Mouse (Mus musculus) monocyte, adult 5-6 weeks (primary cell): ENCODE measurements around the gene Gm16485. TPM values are rescaled to one million over a fixed set of nuclear protein-coding genes. Genes with fewer than 3 reads are reported as not detected.

ENCODE experiments used
- ATAC-seq: fragments of 153-309, 156-312 bp; replicated peaks from 2 replicates; pipeline ENCODE4 v1.8.0; 2017; ENCODE audit warnings: mild to moderate bottlenecking; ENCODE audit not compliant: low TSS enrichment, insufficient number of reproducible peaks, severe bottlenecking, poor library complexity, low FRiP score
- total RNA-seq: library from RNA; stranded (forward); fragments of 200-1000, 200-491, 200-594 nt; gene quantifications from 3 replicates; pipeline ENCODE4 v1.2.3, GENCODE M21; 2017

Gm16485 gene
- total RNA-seq = not detected in 3 replicates

DNA sequence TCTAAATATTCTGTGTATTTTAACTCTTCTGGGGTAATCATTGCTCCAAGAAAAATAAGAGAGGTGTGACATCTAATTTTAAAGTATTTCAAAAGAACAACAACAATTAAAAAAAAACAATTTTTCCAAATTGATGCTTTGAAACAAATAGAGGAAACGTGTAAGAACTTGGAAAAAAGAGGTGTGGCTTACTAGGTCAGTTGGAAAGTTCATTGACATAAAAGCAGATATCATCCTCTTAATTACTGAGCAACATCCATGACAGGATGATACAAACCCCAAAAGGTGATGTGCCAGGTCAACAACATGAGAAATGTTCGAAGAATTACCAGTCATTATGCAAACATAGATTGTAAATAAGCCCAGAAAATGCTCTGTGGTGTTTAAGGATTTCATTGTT is at the start of gene Gm16485:
Gm16485 (plus strand) TSS at position 301 of the 400 bp plus-strand sequence.
- no peak for ATAC-seq

GRCm38 (mm10) chr9:8927561-8927960 is 44.0 kb upstream of the Gm16485 start:
- no peak for ATAC-seq

DNA sequence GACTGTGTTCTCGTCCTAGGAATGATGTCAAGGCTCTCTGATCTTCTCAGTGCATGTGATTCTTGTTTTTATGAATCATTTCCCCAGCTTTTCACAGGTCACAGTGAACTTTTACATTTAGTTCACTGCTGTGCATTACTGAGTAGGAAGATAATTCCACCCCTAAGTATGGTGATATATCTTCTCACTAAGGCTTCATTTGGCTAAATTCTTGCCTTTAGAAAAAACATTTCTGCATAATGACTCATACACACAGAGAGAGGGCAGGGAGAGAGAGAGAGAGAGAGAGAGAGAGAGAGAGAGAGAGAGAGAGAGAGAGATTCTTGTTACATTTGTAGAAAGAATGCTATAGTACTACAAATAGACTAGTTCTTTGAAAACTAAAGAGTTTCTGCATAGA is 33.8 kb upstream of the Gm16485 start:
- ATAC-seq = no peak

DNA sequence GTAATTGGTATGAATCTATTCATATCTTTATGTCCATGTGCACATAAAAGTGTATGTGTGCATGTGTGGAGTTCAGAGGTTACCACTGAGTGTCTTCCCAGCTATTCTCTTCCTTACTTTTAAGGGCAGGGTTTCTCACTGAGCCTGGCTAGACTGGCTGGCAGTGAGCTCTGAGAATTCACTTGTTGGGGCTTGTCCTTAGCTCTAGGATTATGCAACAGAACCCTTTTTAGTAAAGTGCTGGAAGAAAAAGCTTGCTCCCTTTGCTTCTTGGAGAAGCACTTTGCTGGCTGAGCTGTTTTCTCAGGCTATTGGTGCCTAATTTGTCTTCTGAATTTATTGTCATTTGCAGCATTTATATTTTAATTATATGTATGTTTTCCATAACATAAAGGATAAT is 18.3 kb upstream of the Gm16485 start:
- no peak for ATAC-seq

DNA sequence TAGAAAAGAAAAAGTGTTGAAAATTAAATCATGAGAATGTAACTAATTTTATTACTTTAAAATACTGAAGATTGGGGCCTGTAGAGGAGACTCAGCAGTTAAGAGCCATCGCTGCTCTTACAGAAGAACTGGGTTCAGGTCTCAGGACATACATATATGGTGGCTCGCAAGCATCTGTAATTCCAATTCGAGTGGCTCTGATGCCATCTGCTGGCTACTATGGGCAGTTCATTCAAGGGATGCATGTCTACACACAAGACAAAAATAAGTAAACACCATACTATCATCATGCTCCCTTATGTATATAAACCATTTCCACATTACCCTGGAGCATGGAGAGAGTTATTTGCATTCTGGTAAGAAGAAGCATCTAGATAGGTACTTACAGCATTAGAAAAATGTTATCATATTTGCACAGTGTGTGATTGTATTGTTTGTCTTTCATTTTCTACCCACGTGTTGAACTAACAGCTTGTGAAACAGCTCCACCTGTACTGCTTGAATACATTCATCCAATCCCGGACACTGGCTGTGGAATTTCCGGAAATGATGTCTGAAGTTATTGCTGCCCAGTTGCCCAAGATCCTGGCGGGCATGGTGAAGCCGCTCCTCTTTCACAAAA is 7.0 kb upstream of the Gm16485 start:
- no peak for ATAC-seq

DNA sequence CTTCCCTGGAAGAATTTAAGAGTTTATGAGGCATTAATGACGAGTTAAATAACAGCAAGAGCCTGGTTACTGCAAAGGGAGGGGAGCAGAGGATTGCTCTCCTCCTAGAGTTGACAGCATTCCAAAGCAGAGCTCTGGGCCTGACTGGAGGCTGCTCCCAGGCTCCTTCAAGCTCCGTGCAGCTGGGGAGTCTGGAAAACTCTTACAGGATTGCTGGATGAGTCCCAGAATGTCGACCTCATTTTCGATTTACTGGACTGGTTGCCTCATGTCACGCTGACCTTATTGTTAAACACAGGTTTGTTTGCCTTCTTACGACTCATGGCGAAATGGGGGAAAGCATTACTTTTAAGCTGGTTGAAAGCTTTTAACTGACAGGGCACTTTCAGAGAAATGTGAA is 1.4 kb upstream of the Gm16485 start:
- ATAC-seq = no peak

DNA sequence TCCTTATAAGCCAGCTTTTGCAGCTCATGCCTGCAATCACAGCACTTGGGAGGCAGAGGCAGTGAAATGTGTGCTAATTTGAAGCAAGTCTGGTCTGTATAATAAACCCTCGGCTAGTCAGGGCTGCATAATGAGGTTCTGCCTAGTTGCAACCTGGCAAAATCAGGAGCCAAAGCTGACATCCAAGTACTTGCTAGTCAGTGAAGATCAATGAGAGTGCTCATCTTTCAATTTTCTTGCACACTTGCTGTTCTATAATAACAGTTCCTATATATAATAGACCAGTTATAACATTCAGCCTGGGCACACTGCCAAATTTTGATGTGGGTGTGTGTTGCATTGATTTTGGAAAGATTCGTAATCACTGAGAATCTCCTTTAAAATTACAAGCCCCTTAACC is 6.2 kb downstream of the Gm16485 start:
- no peak for ATAC-seq

GRCm38 (mm10) chr9:8982315-8982714 is 10.7 kb downstream of the Gm16485 start:
- ATAC-seq = no peak

DNA sequence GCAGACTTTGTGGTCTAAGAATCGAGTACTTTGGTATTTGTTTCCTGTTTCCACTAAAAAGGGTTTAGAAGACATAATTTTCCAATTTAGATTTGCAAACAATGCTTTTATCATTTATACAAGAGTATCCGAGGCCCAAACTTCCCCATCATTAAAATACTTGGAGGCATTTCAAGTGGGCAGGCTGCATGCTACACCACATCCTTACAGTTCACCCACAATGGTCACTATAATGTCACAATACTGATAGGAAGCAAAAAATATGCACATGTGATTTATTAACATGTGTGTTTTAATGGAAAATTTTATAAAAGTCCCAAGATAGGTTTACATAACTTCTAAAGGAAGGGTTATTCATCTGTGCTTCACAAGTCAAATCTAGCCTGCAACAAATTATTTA is 24.9 kb downstream of the Gm16485 start:
- no peak for ATAC-seq

GRCm38 (mm10) chr9:9001170-9001569 is 29.6 kb downstream of the Gm16485 start:
- no peak for ATAC-seq

- no peak for ATAC-seq
These were observed 43.5 kb downstream of the Gm16485 start for GRCm38 (mm10) chr9:9015108-9015507.

Other genes starting within 250 kb of the Gm16485 start
- gene Pgr, start 72.0 kb upstream of the Gm16485 start, total RNA-seq = 0.19 TPM in 1 of 3 replicates, not detected in the others